Comparison of ENCODE assay signal across 8 mouse cellular contexts in genomic region chr11:79963212-79963974, GRCm38 (mm10). TPM values are rescaled to one million over a fixed set of nuclear protein-coding genes. Genes with fewer than 3 reads are reported as not detected.
DNase-seq lines count a peak whose midpoint lies in the region; ATAC-seq and TF ChIP-seq lines count a peak whose summit lies in the region.
"Had no signal": no experiment of that assay in that cellular context is flagged by ENCODE, and none has a peak within 500 bp of the region (broad histone marks: within the 10 kb centered on the region; RNA-seq: fewer than 3 reads in every experiment).

No protein-coding gene starts in this region.

- ATAC-seq in lung, embryonic 15.5 days (ENCODE audit: borderline replicate concordance, extremely low read depth, low FRiP score, low TSS enrichment): no peak
- no peak for ATAC-seq in limb, embryonic 14.5 days (ENCODE audit: low FRiP score, low read depth)

- no peak for DNase-seq in lung, postnatal 4 days
- DNase-seq in embryonic facial prominence, embryonic 10.5 days (ENCODE audit: low spot score): no peak
- peak; percentile 47 for DNase-seq in limb, embryonic 14.5 days (ENCODE audit: low spot score)
- DNase-seq in left cerebral cortex, postnatal 10 days (ENCODE audit: extremely low spot score in 1 of 2, low spot score in 2 of 2): no peak
- DNase-seq in cerebellum, adult 11-12 months: no peak
- DNase-seq: heart, postnatal 4 days had no signal

- peak overlapping the region; percentile 68 for H3K4me2 ChIP-seq in lung, embryonic 15.5 days
- H3K4me2 ChIP-seq in limb, embryonic 14.5 days (replicated peaks; ENCODE audit: low read depth, low read length, severe bottlenecking): peak overlapping the region; percentile 71

- intact Hi-C loops in left cerebral cortex, postnatal 10 days (cut with DNase I): no loop called here

- peak overlapping the region; percentile 78; the same call in 1 of the 2 replicates for H3K4me3 ChIP-seq in lung, embryonic 15.5 days
- H3K4me3 ChIP-seq in embryonic facial prominence, embryonic 10.5 days: peak overlapping the region; percentile 81
- peak overlapping the region; percentile 62; the same call in 1 of the 2 replicates for H3K4me3 ChIP-seq in limb, embryonic 14.5 days (replicated peaks; ENCODE audit: low read length)
- no peak overlapping the region for H3K4me3 ChIP-seq in small intestine, adult 2 months (ENCODE audit: low read depth, low read length)

- no peak overlapping the region for H3K27ac ChIP-seq in lung, embryonic 15.5 days
- H3K27ac ChIP-seq in embryonic facial prominence, embryonic 10.5 days (replicated peaks): no peak overlapping the region
- no peak overlapping the region for H3K27ac ChIP-seq in limb, embryonic 14.5 days (replicated peaks; ENCODE audit: low read depth, low read length)
- H3K27ac ChIP-seq in small intestine, adult 2 months (ENCODE audit: insufficient read depth, low read depth, low read length): peak overlapping the region; percentile 33; the same call in 1 of the 2 replicates

- TF ChIP-seq POLR2A in limb, embryonic 14.5 days (IDR thresholded peaks at IDR 0.05; ENCODE audit: borderline replicate concordance, extremely low read depth, insufficient read depth, insufficient read length): no peak
- TF ChIP-seq POLR2A in small intestine, adult 2 months (IDR thresholded peaks at IDR 0.05; ENCODE audit: low read depth, low read length): no peak

- no peaks in the 10 kb centered on the region for H3K9me3 ChIP-seq in lung, embryonic 15.5 days
- H3K9me3 ChIP-seq in embryonic facial prominence, embryonic 10.5 days: no peaks in the 10 kb centered on the region
- H3K9me3 ChIP-seq in limb, embryonic 14.5 days (ENCODE audit: control insufficient read depth, low read length): no peaks in the 10 kb centered on the region

- peaks cover 17% of the 10 kb centered on the region for H3K4me1 ChIP-seq in lung, embryonic 15.5 days
- H3K4me1 ChIP-seq in embryonic facial prominence, embryonic 10.5 days: peaks cover 8% of the 10 kb centered on the region
- peaks cover 14% of the 10 kb centered on the region for H3K4me1 ChIP-seq in limb, embryonic 14.5 days (ENCODE audit: control insufficient read depth, insufficient read depth, low read length)
- no peaks in the 10 kb centered on the region; the same call in 1 of the 2 replicates for H3K4me1 ChIP-seq in small intestine, adult 2 months (ENCODE audit: control insufficient read depth, insufficient read depth, insufficient read length, low read length)

- no peak overlapping the region for H3K9ac ChIP-seq in lung, embryonic 15.5 days
- H3K9ac ChIP-seq in limb, embryonic 14.5 days (ENCODE audit: low read depth, low read length, severe bottlenecking): no peak overlapping the region

- WGBS in lung, embryonic 15.5 days: 39% methylated on average over 8 of the region's 8 CpGs
- WGBS in embryonic facial prominence, embryonic 10.5 days: 80% methylated on average over 8 of the region's 8 CpGs
- WGBS in limb, embryonic 14.5 days: 30% methylated on average over 8 of the region's 8 CpGs
- 18% methylated on average over 8 of the region's 8 CpGs for WGBS in small intestine, adult 2 months

- no peaks in the 10 kb centered on the region for H3K27me3 ChIP-seq in lung, embryonic 15.5 days
- 0 out of 2 replicates have a peak, but pooled peaks cover 8% of the 10 kb centered on the region for H3K27me3 ChIP-seq in embryonic facial prominence, embryonic 10.5 days (replicated peaks; ENCODE audit: low read depth, poor library complexity, severe bottlenecking)
- H3K27me3 ChIP-seq in limb, embryonic 14.5 days (ENCODE audit: control insufficient read depth, insufficient read depth, low read length): no peaks in the 10 kb centered on the region
- no peaks in the 10 kb centered on the region for H3K27me3 ChIP-seq in small intestine, adult 2 months (ENCODE audit: control insufficient read depth, insufficient read depth, low read length)

- H3K36me3 ChIP-seq in lung, embryonic 15.5 days: peaks cover 13% of the 10 kb centered on the region
- H3K36me3 ChIP-seq in embryonic facial prominence, embryonic 10.5 days (replicated peaks): peaks cover 22% of the 10 kb centered on the region
- H3K36me3 ChIP-seq in limb, embryonic 14.5 days (ENCODE audit: control insufficient read depth, insufficient read depth, low read length): peaks cover 12% of the 10 kb centered on the region
- peaks cover 5% of the 10 kb centered on the region for H3K36me3 ChIP-seq in small intestine, adult 2 months (ENCODE audit: control insufficient read depth, insufficient read depth, low read length)

- no peak for TF ChIP-seq CTCF in small intestine, adult 2 months (IDR thresholded peaks at IDR 0.05; ENCODE audit: extremely low read depth, insufficient read length, insufficient replicate concordance, low read depth, low read length)

RNA-seq across cellular contexts. Expression of gene Utp6, which starts 1.2 kb away (rescaled TPM):
- 50.4 and 55.0 TPM in 2 replicates for polyA plus RNA-seq in lung, embryonic 15.5 days (2015; fragmentation: Nextera tagmentation; extraction: Ambion mirVana)
- 72.4 and 74.1 TPM in 2 replicates for polyA plus RNA-seq in embryonic facial prominence, embryonic 10.5 days (2016; fragmentation: Nextera tagmentation; extraction: Ambion mirVana)
- 20.1 and 29.9 TPM in 2 replicates for polyA plus RNA-seq in limb, embryonic 14.5 days (2012; rRNA removed)
- 54.8 and 60.4 TPM in 2 replicates for polyA plus RNA-seq in limb, embryonic 14.5 days (2014; fragmentation: Nextera tagmentation; extraction: Ambion mirVana)
- polyA plus RNA-seq in small intestine, adult 2 months (2012; rRNA removed): 0.52 and 0.96 TPM in 2 replicates
- total RNA-seq in left cerebral cortex, postnatal 10 days (2021): 10 to 100 TPM; 26.6 to 27.9 TPM

RNA-seq across cellular contexts. Expression of gene Suz12, which starts 29.5 kb away (rescaled TPM):
- 18.3 and 20.5 TPM in 2 replicates for polyA plus RNA-seq in lung, embryonic 15.5 days (2015; fragmentation: Nextera tagmentation; extraction: Ambion mirVana)
- 22.2 and 23.3 TPM in 2 replicates for polyA plus RNA-seq in embryonic facial prominence, embryonic 10.5 days (2016; fragmentation: Nextera tagmentation; extraction: Ambion mirVana)
- polyA plus RNA-seq in limb, embryonic 14.5 days (2012; rRNA removed): 26.0 and 28.5 TPM in 2 replicates
- polyA plus RNA-seq in limb, embryonic 14.5 days (2014; fragmentation: Nextera tagmentation; extraction: Ambion mirVana): 20.4 and 22.8 TPM in 2 replicates
- polyA plus RNA-seq in small intestine, adult 2 months (2012; rRNA removed): 0.93 and 2.0 TPM in 2 replicates
- total RNA-seq in left cerebral cortex, postnatal 10 days (2021): 10 to 100 TPM; 28.6 to 31.7 TPM

Comparison
In these comparisons a context has a peak if more than half of its experiments do, and no peak if none do; other contexts are left out.
1. RNA of gene Utp6, which starts 1.2 kb away (polyA plus RNA-seq): 72.4 to 74.1 TPM in embryonic facial prominence, embryonic 10.5 days, 50.4 to 55.0 TPM in lung, embryonic 15.5 days and 20.1 to 60.4 TPM in limb, embryonic 14.5 days; 0.52 to 0.96 TPM in small intestine, adult 2 months; every median in the first group is over 10 times any median in the second.